Mouse (Mus musculus): ENCODE results near the gene Adat1. TPM values are rescaled to one million over a fixed set of nuclear protein-coding genes. Genes with fewer than 3 reads are reported as not detected.

The Adat1 gene
- polyA plus RNA-seq, 1 experiment from 2014 or later = 6.0 TPM

GRCm38 (mm10) chr8:111937184-111937583 is 54.9 kb downstream of the Adat1 start:
- Histone ChIP-seq H3K9me3 (ENCODE audit: control insufficient read depth, low read length) (no peaks in the 10 kb centered on the region), H3K27ac (no peak overlapping the region), H3K36me3 (replicated peaks; ENCODE audit: control insufficient read depth, insufficient read depth) (peaks cover 4% of the 10 kb centered on the region), H3K4me2 (replicated peaks) (no peak overlapping the region), H3K9ac (no peak overlapping the region), H3K4me3 (replicated peaks; ENCODE audit: low read length) (no peak overlapping the region), H3K4me1 (replicated peaks; ENCODE audit: control insufficient read depth, insufficient read depth, low read length) (peaks cover 17% of the 10 kb centered on the region), H3K27me3 (ENCODE audit: control insufficient read depth, insufficient read depth, low read length) (no peaks in the 10 kb centered on the region)
- 84% methylated on average over 3 of the region's 3 CpGs for WGBS
- DNase-seq (ENCODE audit: low spot score) (no peak), ATAC-seq (ENCODE audit: low FRiP score) (no peak)

GRCm38 (mm10) chr8:111934201-111934600 is 57.9 kb downstream of the Adat1 start:
- no peak overlapping the region; the same call in 1 of the 2 replicates for H3K9ac ChIP-seq
- 0 out of 2 replicates have a peak overlapping the region, but pooled peaks have one; percentile 38 for H3K27ac ChIP-seq
- no peaks in the 10 kb centered on the region for H3K27me3 ChIP-seq (ENCODE audit: control insufficient read depth, insufficient read depth, low read length)
- H3K4me3 ChIP-seq (replicated peaks; ENCODE audit: low read length) = no peak overlapping the region; the same call in 1 of the 2 replicates
- peaks cover 4% of the 10 kb centered on the region for H3K4me1 ChIP-seq (replicated peaks; ENCODE audit: control insufficient read depth, insufficient read depth, low read length)
- ATAC-seq (ENCODE audit: low FRiP score) = no peak
- H3K36me3 ChIP-seq (replicated peaks; ENCODE audit: control insufficient read depth, insufficient read depth) = no peaks in the 10 kb centered on the region
- H3K4me2 ChIP-seq (replicated peaks) = peak overlapping the region; percentile 74
- no peak for DNase-seq (ENCODE audit: low spot score)
- 87% methylated on average over 2 of the region's 2 CpGs for WGBS
- no peaks in the 10 kb centered on the region for H3K9me3 ChIP-seq (ENCODE audit: control insufficient read depth, low read length)

- under 1% methylated on average over 53 of the region's 53 CpGs for WGBS
- ATAC-seq (ENCODE audit: low FRiP score) (peak; percentile 99), DNase-seq (ENCODE audit: low spot score) (peak; percentile 89)
- Histone ChIP-seq H3K27ac (peak within 1 kb of the TSS; percentile 91), H3K9me3 (ENCODE audit: control insufficient read depth, low read length) (no peaks in the 10 kb centered on the region), H3K4me3 (replicated peaks; ENCODE audit: low read length) (peak within 1 kb of the TSS; percentile 76), H3K36me3 (replicated peaks; ENCODE audit: control insufficient read depth, insufficient read depth) (no peaks in the 10 kb centered on the region), H3K4me1 (replicated peaks; ENCODE audit: control insufficient read depth, insufficient read depth, low read length) (peaks cover 4% of the 10 kb centered on the region), H3K9ac (peak within 1 kb of the TSS; percentile 76), H3K4me2 (replicated peaks) (peak within 1 kb of the TSS; percentile 74), H3K27me3 (ENCODE audit: control insufficient read depth, insufficient read depth, low read length) (no peaks in the 10 kb centered on the region)
Measured at GRCm38 (mm10) chr8:111933348-111934076, 58.6 kb downstream of the Adat1 start, which contains the start of gene Tmem231. TSS of gene Tmem231 (minus strand) at chr8:111933881.

- Histone ChIP-seq H3K4me3 (replicated peaks; ENCODE audit: low read length) (peak overlapping the region; percentile 76), H3K36me3 (replicated peaks; ENCODE audit: control insufficient read depth, insufficient read depth) (no peaks in the 10 kb centered on the region), H3K9ac (peak overlapping the region; percentile 76), H3K27ac (peak overlapping the region; percentile 91), H3K27me3 (ENCODE audit: control insufficient read depth, insufficient read depth, low read length) (no peaks in the 10 kb centered on the region), H3K4me2 (replicated peaks) (peak overlapping the region; percentile 74), H3K4me1 (replicated peaks; ENCODE audit: control insufficient read depth, insufficient read depth, low read length) (peaks cover 4% of the 10 kb centered on the region), H3K9me3 (ENCODE audit: control insufficient read depth, low read length) (no peaks in the 10 kb centered on the region)
- WGBS = 30% methylated on average over 19 of the region's 19 CpGs
- ATAC-seq (ENCODE audit: low FRiP score) (0 out of 2 replicates have a peak, but pooled peaks have one; percentile 25), DNase-seq (ENCODE audit: low spot score) (peak; percentile 42)
Measured at GRCm38 (mm10) chr8:111932580-111933336, 59.3 kb downstream of the Adat1 start.

- Histone ChIP-seq H3K4me1 (replicated peaks; ENCODE audit: control insufficient read depth, insufficient read depth, low read length) (peaks cover 4% of the 10 kb centered on the region), H3K27me3 (ENCODE audit: control insufficient read depth, insufficient read depth, low read length) (no peaks in the 10 kb centered on the region), H3K27ac (no peak overlapping the region), H3K9ac (no peak overlapping the region), H3K36me3 (replicated peaks; ENCODE audit: control insufficient read depth, insufficient read depth) (0 out of 2 replicates have a peak, but pooled peaks cover 6% of the 10 kb centered on the region), H3K4me3 (replicated peaks; ENCODE audit: low read length) (no peak overlapping the region), H3K4me2 (replicated peaks) (no peak overlapping the region), H3K9me3 (ENCODE audit: control insufficient read depth, low read length) (no peaks in the 10 kb centered on the region)
- 75% methylated on average over 16 of the region's 16 CpGs for WGBS
- DNase-seq (ENCODE audit: low spot score) = no peak
- no peak for ATAC-seq (ENCODE audit: low FRiP score)
Measured at GRCm38 (mm10) chr8:111931721-111932120, 60.4 kb downstream of the Adat1 start.

GRCm38 (mm10) chr8:111929648-111930344 is 62.3 kb downstream of the Adat1 start:
- H3K4me3 ChIP-seq (replicated peaks; ENCODE audit: low read length) = no peak overlapping the region
- DNase-seq (ENCODE audit: low spot score) (no peak), ATAC-seq (ENCODE audit: low FRiP score) (no peak)

GRCm38 (mm10) chr8:111924976-111925375 is 67.1 kb downstream of the Adat1 start:
- WGBS = 82% methylated on average over 7 of the region's 7 CpGs
- Histone ChIP-seq H3K4me3 (replicated peaks; ENCODE audit: low read length) (no peak overlapping the region), H3K27me3 (ENCODE audit: control insufficient read depth, insufficient read depth, low read length) (no peaks in the 10 kb centered on the region), H3K9ac (no peak overlapping the region), H3K27ac (no peak overlapping the region), H3K4me1 (replicated peaks; ENCODE audit: control insufficient read depth, insufficient read depth, low read length) (no peaks in the 10 kb centered on the region), H3K36me3 (replicated peaks; ENCODE audit: control insufficient read depth, insufficient read depth) (0 out of 2 replicates have a peak, but pooled peaks cover 6% of the 10 kb centered on the region), H3K9me3 (ENCODE audit: control insufficient read depth, low read length) (no peaks in the 10 kb centered on the region), H3K4me2 (replicated peaks) (no peak overlapping the region)
- ATAC-seq (ENCODE audit: low FRiP score) (no peak), DNase-seq (ENCODE audit: low spot score) (no peak)

More at GRCm38 (mm10) chr8:111929648-111930344, 62.3 kb downstream of the Adat1 start:
- no peaks in the 10 kb centered on the region for H3K9me3 ChIP-seq (ENCODE audit: control insufficient read depth, low read length)
- no peak overlapping the region for H3K9ac ChIP-seq
- no peak overlapping the region for H3K27ac ChIP-seq
- whole genome bisulfite sequencing = 78% methylated on average over 8 of the region's 8 CpGs
- H3K4me1 ChIP-seq (replicated peaks; ENCODE audit: control insufficient read depth, insufficient read depth, low read length) = peaks cover 4% of the 10 kb centered on the region
- 0 out of 2 replicates have a peak, but pooled peaks cover 6% of the 10 kb centered on the region for H3K36me3 ChIP-seq (replicated peaks; ENCODE audit: control insufficient read depth, insufficient read depth)
- no peak overlapping the region for H3K4me2 ChIP-seq (replicated peaks)
- no peaks in the 10 kb centered on the region for H3K27me3 ChIP-seq (ENCODE audit: control insufficient read depth, insufficient read depth, low read length)

- Histone ChIP-seq H3K4me2 (replicated peaks) (no peak overlapping the region), H3K4me3 (replicated peaks; ENCODE audit: low read length) (no peak overlapping the region), H3K27ac (no peak overlapping the region), H3K9ac (no peak overlapping the region), H3K4me1 (replicated peaks; ENCODE audit: control insufficient read depth, insufficient read depth, low read length) (no peaks in the 10 kb centered on the region), H3K9me3 (ENCODE audit: control insufficient read depth, low read length) (no peaks in the 10 kb centered on the region), H3K36me3 (replicated peaks; ENCODE audit: control insufficient read depth, insufficient read depth) (peaks cover 9% of the 10 kb centered on the region; the same call in 1 of the 2 replicates), H3K27me3 (ENCODE audit: control insufficient read depth, insufficient read depth, low read length) (no peaks in the 10 kb centered on the region)
- 32% methylated on average over 10 of the region's 10 CpGs for WGBS
- peak; percentile 48 for DNase-seq (ENCODE audit: low spot score)
- ATAC-seq (ENCODE audit: low FRiP score) = no peak
Measured at GRCm38 (mm10) chr8:111923383-111923804, 68.7 kb downstream of the Adat1 start.
